Mouse (Mus musculus) neural tube, embryonic 14.5 days (tissue): ENCODE data around the gene Rnf180. TPM values are rescaled to one million over a fixed set of nuclear protein-coding genes. Genes with fewer than 3 reads are reported as not detected.

Experiments used
- ATAC-seq: fragments of 200-750 bp; cut with Nextera tagmentation; 2 replicates; pipeline ENCODE4 v1.8.0; 2017; ENCODE audit warnings: low read depth, mild to moderate bottlenecking, moderate TSS enrichment, moderate library complexity
- H3K27ac ChIP-seq: fragments of 300-500 bp; sonication (generic); 2 replicates; pipeline ENCODE4 v1.5.1; 2014; ENCODE audit warnings: low read depth, mild to moderate bottlenecking, control low read depth, low read length, moderate library complexity, mixed read lengths
- H3K27me3 ChIP-seq: fragments of 300-500 bp; sonication (generic); 2 replicates; pipeline ENCODE4 v1.6.1; 2014; ENCODE audit warnings: low read length; ENCODE audit not compliant: control insufficient read depth, insufficient read depth
- H3K36me3 ChIP-seq: fragments of 300-500 bp; sonication (generic); 2 replicates; pipeline ENCODE4 v1.6.1; 2014; ENCODE audit warnings: low read length, mixed read lengths; ENCODE audit not compliant: control insufficient read depth, insufficient read depth
- H3K4me1 ChIP-seq: fragments of 300-500 bp; sonication (generic); 2 replicates; pipeline ENCODE4 v1.6.1; 2014; ENCODE audit warnings: low read length; ENCODE audit not compliant: control insufficient read depth, insufficient read depth
- H3K4me2 ChIP-seq: fragments of 300-500 bp; sonication (generic); 2 replicates; pipeline ENCODE4 v1.6.1; 2014; ENCODE audit warnings: mild to moderate bottlenecking, low read depth, low read length, control low read depth
- H3K4me3 ChIP-seq: fragments of 300-500 bp; sonication (generic); 2 replicates; pipeline ENCODE4 v1.5.1; 2014; ENCODE audit warnings: low read depth, low read length, control low read depth, mixed read lengths
- H3K9ac ChIP-seq: fragments of 300-500 bp; sonication (generic); replicated peaks from 2 replicates; pipeline ENCODE4 v1.6.1; 2014; ENCODE audit warnings: low read depth, mild to moderate bottlenecking, control low read depth, low read length, mixed read lengths
- H3K9me3 ChIP-seq: fragments of 300-500 bp; sonication (generic); 2 replicates; pipeline ENCODE4 v1.6.1; 2016; ENCODE audit warnings: low read length; ENCODE audit not compliant: control insufficient read depth
- WGBS: fragments of 180-500 bp; shearing (Covaris S2); extraction: QIAGEN DNeasy Blood & Tissue Kit; methylation state at CpG from one replicate; pipeline ENCODE4 v1.1.7; 2014; 5-methylcytosine and 5-hydroxymethylcytosine counted together
- polyA plus RNA-seq: library from polyadenylated mRNA; unstranded; fragments of >200 nt; fragmentation: Nextera tagmentation; extraction: Ambion mirVana; gene quantifications from 2 replicates; pipeline ENCODE4 v1.2.1, GENCODE M21; 2014

Gene Rnf180
- polyA plus RNA-seq, 1 experiment from 2014 or later: 36.9 TPM

DNA sequence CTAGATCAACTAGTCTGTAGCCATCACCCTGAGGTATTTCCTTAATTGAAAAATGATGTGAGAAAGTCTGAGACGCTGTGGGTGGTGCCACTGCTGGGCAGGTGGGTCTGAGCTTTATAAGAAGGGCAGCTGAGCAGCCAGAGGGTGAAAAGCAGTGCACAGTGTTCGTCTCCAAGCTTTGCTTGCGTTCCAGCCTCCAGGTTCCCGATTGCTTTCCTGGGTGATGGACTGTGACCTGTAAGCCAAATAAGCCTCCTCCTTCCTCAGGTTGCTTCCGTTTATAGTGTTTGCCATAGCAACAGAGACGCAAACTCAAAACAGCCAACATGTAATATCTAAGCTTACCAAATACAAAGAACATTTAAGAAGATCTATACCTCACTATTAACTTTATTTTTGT lies 162.2 kb downstream of the Rnf180 start:
- 80% methylated on average over 6 of the region's 6 CpGs for WGBS
- Histone ChIP-seq H3K9me3 (no peaks in the 10 kb centered on the region), H3K27me3 (no peaks in the 10 kb centered on the region), H3K4me1 (no peaks in the 10 kb centered on the region), H3K36me3 (no peaks in the 10 kb centered on the region), H3K4me2 (no peak overlapping the region), H3K9ac (no peak overlapping the region), H3K27ac (no peak overlapping the region), H3K4me3 (no peak overlapping the region)
- ATAC-seq: no peak

DNA sequence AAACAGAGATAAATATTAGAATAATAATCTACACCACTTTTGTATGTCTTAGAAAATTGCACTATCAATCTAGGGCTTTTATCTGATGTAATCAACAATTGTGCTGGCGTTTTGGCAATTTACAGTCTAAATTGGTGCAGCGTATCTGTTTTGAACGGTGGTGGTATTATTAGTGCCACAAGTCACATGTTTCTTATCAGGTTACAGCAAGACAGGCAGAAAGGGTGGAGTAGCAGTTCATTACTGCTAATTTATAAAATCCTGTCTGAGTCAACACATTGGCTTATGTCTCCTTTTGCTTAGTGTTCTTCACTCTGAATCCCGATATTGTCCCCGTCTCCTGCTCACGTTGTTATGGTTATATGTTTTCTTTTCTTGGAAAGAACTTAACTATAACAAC lies 164.5 kb downstream of the Rnf180 start:
- no peak overlapping the region for H3K9ac ChIP-seq
- H3K27me3 ChIP-seq: no peaks in the 10 kb centered on the region
- no peak for ATAC-seq
- no peak overlapping the region for H3K27ac ChIP-seq
- no peaks in the 10 kb centered on the region for H3K9me3 ChIP-seq
- no peaks in the 10 kb centered on the region for H3K4me1 ChIP-seq
- H3K4me2 ChIP-seq: no peak overlapping the region
- 84% methylated on average over 6 of the region's 6 CpGs for WGBS
- H3K4me3 ChIP-seq: no peak overlapping the region
- H3K36me3 ChIP-seq: no peaks in the 10 kb centered on the region

DNA sequence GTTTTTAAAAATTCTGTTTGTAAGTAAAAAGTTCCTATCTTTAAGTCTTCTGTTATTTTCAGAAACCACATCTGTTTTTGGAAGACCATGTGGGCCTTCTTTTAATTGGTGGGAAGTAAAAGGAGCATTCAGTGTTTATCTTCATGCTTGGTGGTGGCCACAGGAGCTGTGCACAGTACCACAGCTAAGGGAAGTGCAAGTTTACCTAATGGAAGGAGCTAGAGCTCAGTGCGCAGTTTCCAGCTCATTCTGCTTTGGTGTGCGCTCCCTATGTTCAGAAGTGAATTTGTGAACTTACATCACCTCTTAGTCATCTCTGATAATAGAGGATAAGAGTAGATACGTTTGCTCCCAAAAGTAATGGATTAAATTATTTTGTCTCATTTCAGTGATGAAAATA lies 172.5 kb downstream of the Rnf180 start:
- Histone ChIP-seq H3K9me3 (no peaks in the 10 kb centered on the region), H3K27me3 (no peaks in the 10 kb centered on the region), H3K4me2 (no peak overlapping the region), H3K36me3 (no peaks in the 10 kb centered on the region), H3K4me1 (no peaks in the 10 kb centered on the region), H3K27ac (no peak overlapping the region), H3K4me3 (no peak overlapping the region), H3K9ac (no peak overlapping the region)
- no peak for ATAC-seq
- 93% methylated on average over 3 of the region's 3 CpGs for WGBS

DNA sequence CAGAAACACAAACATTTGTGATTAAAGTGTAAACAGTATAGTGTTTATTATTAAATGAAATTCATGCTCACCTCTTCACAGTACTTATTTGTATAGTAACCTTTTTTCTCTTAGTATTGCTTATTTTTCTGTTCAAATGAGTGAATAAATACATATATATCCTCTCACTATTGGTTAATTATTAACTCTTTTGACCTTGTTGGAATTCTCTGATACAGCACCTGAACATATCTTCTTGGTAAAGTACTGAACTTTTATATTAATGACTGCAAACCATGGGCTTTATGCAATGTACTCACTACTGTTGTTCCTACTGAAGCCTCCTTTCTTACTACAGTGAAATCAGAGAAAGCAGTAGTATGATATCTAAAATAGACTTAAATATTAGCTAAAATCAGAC lies 173.0 kb downstream of the Rnf180 start:
- Histone ChIP-seq H3K9ac (no peak overlapping the region), H3K4me2 (no peak overlapping the region), H3K27ac (no peak overlapping the region), H3K36me3 (no peaks in the 10 kb centered on the region), H3K27me3 (no peaks in the 10 kb centered on the region), H3K4me3 (no peak overlapping the region), H3K9me3 (no peaks in the 10 kb centered on the region), H3K4me1 (no peaks in the 10 kb centered on the region)
- ATAC-seq: no peak

DNA sequence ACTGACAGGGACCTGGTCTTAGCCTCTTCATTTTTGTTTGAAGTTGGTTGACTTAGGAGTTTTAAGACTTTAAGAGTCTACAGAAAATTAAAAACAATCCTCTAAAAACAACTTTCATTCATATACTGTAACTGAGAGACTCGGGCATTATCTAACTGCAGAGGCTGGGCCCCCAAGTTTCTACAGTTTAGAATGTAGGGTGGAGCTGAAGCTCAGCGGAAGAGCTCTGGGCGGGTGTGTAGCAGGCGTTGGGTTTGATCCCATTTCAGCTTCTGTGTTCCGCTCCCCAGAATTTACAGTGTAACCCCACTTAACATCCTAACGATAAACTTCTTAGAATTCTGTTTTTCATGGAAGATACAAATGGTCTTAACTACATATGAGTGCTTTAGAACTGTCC lies 183.0 kb downstream of the Rnf180 start:
- H3K4me2 ChIP-seq: no peak overlapping the region
- H3K36me3 ChIP-seq: no peaks in the 10 kb centered on the region
- H3K9ac ChIP-seq: no peak overlapping the region
- H3K4me1 ChIP-seq: no peaks in the 10 kb centered on the region
- WGBS: 88% methylated on average over 6 of the region's 6 CpGs
- H3K27me3 ChIP-seq: no peaks in the 10 kb centered on the region
- no peak for ATAC-seq
- H3K4me3 ChIP-seq: no peak overlapping the region
- H3K27ac ChIP-seq: no peak overlapping the region
- no peaks in the 10 kb centered on the region for H3K9me3 ChIP-seq

DNA sequence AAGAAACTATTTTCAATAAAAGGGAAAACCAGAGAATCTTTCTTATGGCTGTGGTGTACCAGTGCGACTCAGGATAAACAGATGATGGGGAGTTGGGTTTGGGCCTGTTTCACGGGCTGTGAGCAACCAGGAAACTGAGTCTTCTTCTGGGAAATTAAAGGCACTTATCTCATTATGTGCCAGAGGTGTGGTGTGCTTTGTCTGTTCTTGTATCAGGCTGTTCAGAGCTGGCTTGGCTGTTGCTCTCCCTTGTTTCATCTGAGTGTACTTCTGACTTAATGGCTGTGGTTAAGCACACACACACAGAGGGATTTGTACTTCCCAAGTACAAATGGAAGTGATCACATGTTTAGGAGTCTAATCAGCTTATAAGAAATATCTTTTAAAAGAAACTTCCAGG lies 190.2 kb downstream of the Rnf180 start:
- no peaks in the 10 kb centered on the region for H3K36me3 ChIP-seq
- WGBS: 83% methylated on average over 2 of the region's 2 CpGs
- no peaks in the 10 kb centered on the region for H3K9me3 ChIP-seq
- H3K4me2 ChIP-seq: no peak overlapping the region
- H3K27me3 ChIP-seq: no peaks in the 10 kb centered on the region
- H3K9ac ChIP-seq: no peak overlapping the region
- no peak for ATAC-seq
- H3K4me3 ChIP-seq: no peak overlapping the region
- H3K27ac ChIP-seq: no peak overlapping the region
- H3K4me1 ChIP-seq: no peaks in the 10 kb centered on the region

DNA sequence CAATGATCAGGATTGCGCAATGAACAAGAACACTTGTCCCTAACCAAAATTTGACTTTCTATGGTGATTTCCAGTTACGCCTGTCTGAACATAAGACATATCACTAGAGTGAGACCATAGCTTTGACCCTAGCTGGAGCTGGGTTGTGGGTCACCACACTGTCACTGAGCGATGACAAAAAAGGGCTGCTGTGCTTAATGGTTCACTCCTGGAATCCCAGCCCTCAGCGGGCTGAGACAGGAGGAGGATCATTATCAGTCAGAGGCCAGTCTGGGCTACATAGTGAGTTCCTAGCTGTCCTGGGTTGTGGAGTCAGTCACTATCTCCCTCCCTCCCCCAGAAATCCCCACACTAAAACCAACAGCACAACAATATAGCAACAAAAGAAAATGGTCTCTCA lies 193.9 kb downstream of the Rnf180 start:
- 74% methylated on average over 4 of the region's 4 CpGs for WGBS

DNA sequence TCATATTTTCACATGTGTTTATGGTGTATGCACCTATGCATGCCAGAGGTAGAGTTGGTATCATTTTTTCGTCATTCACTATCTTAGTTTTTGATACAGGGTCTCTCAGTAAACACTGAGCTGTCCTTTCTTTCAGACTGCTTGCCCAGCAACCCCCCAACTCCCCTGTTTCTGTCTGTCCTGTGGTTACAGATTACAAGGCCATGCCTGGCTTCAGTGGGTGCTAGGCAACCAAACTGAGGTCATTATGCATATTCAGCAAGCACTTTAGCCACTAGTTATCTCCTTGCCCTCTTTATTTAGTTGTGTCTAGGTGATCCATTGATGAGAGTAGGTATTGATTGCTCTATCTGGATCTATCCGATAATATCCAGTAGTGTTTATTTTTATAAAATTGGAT lies 198.3 kb downstream of the Rnf180 start:
- Histone ChIP-seq H3K36me3 (no peaks in the 10 kb centered on the region), H3K9me3 (no peaks in the 10 kb centered on the region), H3K4me1 (no peaks in the 10 kb centered on the region), H3K4me3 (no peak overlapping the region), H3K9ac (no peak overlapping the region), H3K27ac (no peak overlapping the region), H3K4me2 (no peak overlapping the region), H3K27me3 (no peaks in the 10 kb centered on the region)
- ATAC-seq: no peak
- WGBS: 81% methylated on average over 2 of the region's 2 CpGs

More for the DNA sequence above, 193.9 kb downstream of the Rnf180 start:
- Histone ChIP-seq H3K4me2 (no peak overlapping the region), H3K9ac (no peak overlapping the region), H3K27me3 (no peaks in the 10 kb centered on the region), H3K9me3 (no peaks in the 10 kb centered on the region), H3K36me3 (no peaks in the 10 kb centered on the region), H3K27ac (no peak overlapping the region), H3K4me1 (no peaks in the 10 kb centered on the region), H3K4me3 (no peak overlapping the region)
- ATAC-seq: no peak

DNA sequence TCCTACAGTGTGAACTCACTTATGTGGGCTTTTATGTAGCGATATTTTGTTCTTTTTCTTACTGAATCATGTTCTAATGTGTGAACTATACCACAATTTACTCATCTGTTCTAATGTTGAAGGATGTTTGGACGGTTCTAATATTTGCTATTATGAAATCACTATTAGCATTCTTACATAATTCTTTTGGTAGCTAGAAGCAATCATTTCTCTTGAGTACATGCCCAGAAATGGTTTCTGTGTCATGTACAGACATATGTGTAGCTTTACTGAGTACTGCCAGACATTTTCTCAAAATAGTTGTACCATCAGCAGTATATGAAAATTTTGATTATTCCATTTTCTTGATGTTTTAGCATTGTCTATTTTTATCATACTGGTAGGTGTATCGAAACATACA lies 205.3 kb downstream of the Rnf180 start:
- 95% methylated on average over 3 of the region's 3 CpGs for WGBS
- no peak overlapping the region for H3K27ac ChIP-seq
- H3K4me2 ChIP-seq: no peak overlapping the region
- H3K9ac ChIP-seq: no peak overlapping the region
- no peaks in the 10 kb centered on the region for H3K36me3 ChIP-seq
- no peaks in the 10 kb centered on the region for H3K4me1 ChIP-seq
- no peaks in the 10 kb centered on the region for H3K27me3 ChIP-seq
- H3K4me3 ChIP-seq: no peak overlapping the region
- ATAC-seq: no peak
- no peaks in the 10 kb centered on the region for H3K9me3 ChIP-seq

DNA sequence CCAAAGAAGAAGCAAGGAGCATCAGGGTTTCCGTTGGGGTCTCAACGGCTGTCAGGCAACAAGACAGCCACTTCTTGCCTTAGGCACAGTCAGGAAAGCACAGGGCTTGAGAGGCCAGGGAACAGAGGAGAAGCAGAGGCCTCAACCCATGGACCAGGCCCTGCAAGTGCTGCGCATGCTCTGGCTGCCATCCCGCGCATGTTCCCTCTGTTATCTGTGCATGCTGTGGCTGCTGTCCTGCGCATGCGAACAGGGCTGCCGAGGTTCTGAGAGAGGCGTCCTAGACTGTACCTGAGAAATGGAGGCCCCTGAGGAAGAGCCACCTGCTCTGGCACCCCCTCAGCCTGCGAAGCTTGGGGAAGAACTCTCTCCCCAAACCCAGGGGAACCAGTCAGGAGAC lies 212.8 kb downstream of the Rnf180 start, which contains the start of gene 4933425L06Rik:
Gene 4933425L06Rik (plus strand): TSS at position 261 of the 400 bp plus-strand sequence.
- no peak for ATAC-seq
- Histone ChIP-seq H3K9me3 (no peaks in the 10 kb centered on the region), H3K36me3 (no peaks in the 10 kb centered on the region), H3K4me1 (no peaks in the 10 kb centered on the region), H3K27ac (no peak within 1 kb of the TSS), H3K27me3 (no peaks in the 10 kb centered on the region), H3K4me3 (no peak within 1 kb of the TSS), H3K9ac (no peak within 1 kb of the TSS), H3K4me2 (no peak within 1 kb of the TSS)
- 97% methylated on average over 10 of the region's 10 CpGs for WGBS
